Mouse (Mus musculus) gastrocnemius, postnatal 4 days (tissue): Measurements from ENCODE around the gene Wee2. TPM values are rescaled to one million over a fixed set of nuclear protein-coding genes. Genes with fewer than 3 reads are reported as not detected.

ENCODE experiments used
- DNase-seq, 2 experiments: peaks; one replicate each; pipeline ENCODE4 v3.0.0; 2021 to 2022; ENCODE audit warnings: low spot score in 2 of 2, mixed read lengths in 2 of 2
- total RNA-seq, 2 experiments: library from RNA; stranded (reverse); gene quantifications; 2 replicates each; pipeline ENCODE4 v1.2.3; 2021

Wee2 gene
- total RNA-seq, 2 experiments from 2014 or later, result not detected

DNA sequence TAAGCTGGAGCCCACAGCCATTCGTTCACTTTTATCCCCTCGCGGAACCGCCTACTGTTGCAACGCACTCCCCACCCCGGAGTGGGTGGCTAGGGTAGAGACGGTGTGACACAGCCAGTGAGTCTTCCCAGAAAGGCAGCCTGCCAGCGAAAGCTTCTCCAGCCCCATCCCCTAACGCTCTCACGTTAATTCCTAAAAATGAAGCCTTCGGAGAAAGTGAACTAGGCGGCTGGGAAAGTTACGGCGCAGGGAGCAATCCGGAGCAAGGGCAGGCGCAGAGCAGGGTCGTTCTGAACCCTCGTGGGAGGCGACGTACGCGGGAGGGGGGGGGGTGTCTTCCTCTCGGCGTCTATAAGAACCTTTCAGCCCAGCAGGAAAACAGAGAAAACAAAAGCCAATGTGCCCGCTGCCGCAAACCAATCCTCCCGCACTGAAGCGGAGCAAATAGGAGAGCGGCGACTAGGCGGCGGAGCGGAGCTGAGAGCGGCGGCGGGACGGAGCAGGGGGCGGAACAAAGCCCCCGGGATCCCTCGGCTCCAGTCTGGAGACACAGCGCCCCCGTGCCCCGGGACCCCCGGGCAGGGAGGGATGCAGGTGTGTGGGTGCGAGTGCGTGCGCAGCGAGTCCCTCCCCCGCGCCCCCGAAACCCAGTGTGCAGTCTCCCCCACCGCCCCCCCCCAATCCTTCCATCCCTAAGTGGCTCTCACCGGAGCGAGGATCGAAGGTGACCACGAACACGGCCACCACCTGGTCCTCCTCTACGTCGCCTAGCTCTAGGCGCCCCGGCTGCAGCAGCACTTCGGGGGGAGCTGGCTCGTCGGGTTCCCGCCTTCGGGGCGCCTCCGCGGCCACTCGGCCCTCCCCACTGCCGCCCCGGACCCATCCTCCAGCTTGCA, 3.5 kb upstream of the Wee2 start:
- peak in 1 of 2 experiments; percentile 31 for DNase-seq

GRCm38 (mm10) chr6:40436047-40436483, 2.8 kb upstream of the Wee2 start, which contains the start of gene E330009J07Rik:
TSS of gene E330009J07Rik (minus strand) at chr6:40436135.
- DNase-seq, result peak; percentile 66 to 79

- DNase-seq, result no peak
These were observed 843 bp downstream of the Wee2 start for GRCm38 (mm10) chr6:40439731-40440130.

DNA sequence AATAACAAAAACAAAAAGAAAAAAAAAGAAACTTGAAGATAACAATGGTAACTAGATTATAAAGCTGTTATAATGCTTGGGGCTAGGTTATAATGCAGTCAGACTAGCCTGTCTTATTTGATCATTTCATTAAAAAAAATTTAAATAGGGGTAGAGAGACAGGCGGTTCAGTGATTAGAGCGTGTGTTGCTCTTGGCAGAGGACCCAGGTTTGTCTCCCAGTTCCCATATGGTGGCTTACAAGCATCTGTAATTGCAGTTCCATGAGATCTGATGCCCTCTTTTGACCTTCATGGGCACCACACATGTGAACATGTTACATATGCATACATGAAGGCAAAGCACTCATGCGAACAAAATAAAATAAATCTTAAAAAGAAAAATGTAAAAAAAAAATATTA, 2.4 kb downstream of the Wee2 start:
- DNase-seq, result no peak

GRCm38 (mm10) chr6:40441755-40442154, 2.9 kb downstream of the Wee2 start:
- no peak for DNase-seq

DNA sequence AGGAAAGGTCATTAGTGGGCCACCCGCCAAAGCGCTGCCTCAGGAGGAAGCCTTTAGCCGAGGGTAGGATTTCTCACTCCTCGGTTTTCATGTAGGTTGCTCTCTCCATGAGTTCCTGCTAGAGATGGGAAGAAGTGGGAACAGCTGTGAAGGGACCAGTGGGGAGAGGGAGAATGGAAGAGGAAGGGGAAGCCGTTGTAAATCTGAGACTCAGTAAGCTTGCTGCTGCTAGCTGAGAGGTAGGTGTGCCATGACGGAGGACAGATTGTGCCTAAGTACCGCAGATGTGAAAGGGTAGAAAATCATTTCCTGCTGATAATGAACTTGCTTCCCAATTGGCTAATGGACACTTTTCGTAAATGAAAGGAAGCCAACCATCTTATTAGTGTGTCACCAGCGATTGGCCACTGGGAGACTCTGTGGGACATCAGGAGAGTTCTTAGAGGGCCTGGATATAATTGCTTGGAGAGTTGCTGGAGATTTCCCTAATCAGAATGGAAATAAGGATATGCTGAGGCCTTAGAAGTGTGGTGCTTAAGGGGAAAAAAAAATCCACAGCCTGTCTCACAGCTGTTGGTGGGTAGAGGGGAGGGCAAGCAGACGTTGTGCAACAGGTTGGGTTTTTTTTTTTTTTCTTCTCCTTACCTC, 4.5 kb downstream of the Wee2 start:
- no peak for DNase-seq

DNA sequence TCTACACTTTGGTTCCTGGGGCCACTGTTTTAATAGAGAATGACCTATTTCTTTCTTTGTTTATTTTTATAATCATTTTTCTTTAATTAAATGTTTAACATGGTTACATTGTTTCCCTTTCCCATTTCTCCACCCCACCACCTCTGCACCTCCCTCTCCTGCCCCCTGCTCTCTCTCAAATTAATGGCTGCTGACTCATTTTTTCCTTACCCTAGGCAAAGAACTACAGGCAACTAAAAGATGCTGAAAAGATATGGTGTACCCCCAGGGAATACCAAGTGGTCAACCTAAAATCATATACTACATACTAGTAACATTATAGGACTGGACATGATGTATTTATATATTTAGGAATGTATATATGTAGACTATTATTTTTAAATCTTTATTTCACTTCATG, 9.7 kb downstream of the Wee2 start:
- no peak for DNase-seq

DNA sequence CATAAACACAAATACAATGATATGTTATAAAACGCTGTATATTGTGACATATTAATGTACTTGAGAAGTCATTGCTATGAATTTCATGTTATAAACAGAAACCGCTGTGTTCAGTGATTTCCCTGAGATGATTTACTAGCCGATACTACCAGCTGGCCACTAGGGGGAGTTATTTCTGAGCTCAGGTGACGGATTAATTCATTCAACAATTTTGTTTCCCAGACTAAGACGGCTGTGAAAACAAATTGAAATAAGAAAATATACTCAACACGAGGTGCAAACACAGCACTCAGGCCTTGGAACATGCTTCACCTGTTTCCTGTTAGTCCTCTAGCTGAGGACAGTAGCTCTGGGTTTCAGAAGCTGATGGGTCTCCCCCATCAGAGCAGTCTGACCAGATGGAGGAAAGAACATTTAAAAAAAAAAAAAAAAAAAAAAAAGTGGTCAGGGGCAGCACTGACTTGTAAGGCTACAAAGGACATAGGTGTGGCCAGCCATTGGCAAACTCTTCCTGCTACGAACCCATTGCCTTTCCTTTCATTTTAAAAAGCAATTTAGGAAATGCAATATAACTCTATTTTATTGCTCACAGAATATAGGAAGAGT, 15.7 kb downstream of the Wee2 start:
- no peak for DNase-seq

- no peak for DNase-seq
These were observed 26.8 kb downstream of the Wee2 start for GRCm38 (mm10) chr6:40465710-40466109.

DNA sequence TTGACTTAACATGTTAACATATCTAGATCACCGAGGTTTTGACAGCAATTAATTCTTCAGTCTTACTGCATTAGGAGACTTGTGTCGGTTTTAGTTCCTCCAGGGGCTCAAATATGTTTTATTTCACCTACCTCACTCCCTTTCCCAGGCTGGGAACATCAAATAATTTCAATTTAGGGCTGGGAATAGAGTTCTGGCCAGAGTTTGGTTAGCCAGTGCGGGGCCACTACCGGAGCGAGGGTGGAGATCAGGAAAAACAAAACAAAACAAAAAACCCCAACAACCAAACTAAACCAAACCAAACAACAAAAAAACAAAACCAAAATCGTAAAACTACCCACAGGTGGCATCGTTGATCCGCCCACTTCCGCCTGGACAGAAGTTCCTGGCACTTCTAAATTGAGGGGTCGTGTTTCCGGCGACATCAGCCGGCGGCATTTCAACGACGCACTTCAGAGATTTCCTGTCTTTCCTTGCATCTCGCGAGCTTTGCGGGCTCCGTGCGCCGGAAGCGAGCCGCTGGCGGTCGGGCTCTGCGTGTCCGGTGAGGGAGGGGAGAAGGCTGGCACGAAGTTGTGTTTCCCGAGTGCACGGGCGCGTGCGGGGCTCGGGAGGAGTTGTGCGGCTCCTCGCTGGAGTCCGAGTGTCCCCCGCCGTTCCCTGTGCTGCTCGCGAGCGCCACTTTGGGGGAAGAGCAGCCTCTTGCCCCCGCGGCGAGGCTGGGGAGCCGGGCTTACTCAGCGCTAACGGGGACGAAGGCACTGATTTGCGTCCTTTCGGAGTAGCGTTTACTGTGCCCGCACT, 32.2 kb downstream of the Wee2 start, which contains the start of gene Ssbp1:
Gene Ssbp1, plus strand, starts transcription at position 437 of the 804 bp plus-strand sequence.
- DNase-seq, result peak; percentile 84 to 92

DNA sequence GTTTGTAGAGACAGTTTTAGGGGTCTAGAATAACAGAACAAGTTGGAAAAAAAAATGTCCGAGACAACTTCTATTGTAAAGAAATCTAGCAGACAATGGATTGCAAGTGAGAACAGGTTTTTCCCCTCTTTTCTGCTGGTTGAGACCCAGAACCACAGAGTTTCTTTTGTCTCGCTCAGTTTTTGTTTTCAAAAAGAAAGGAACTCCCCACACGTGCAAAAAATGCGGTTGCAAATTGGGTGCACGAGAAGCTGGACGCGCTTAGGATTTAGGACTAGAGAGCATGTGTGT, 32.8 kb downstream of the Wee2 start:
- DNase-seq, result no peak

DNA sequence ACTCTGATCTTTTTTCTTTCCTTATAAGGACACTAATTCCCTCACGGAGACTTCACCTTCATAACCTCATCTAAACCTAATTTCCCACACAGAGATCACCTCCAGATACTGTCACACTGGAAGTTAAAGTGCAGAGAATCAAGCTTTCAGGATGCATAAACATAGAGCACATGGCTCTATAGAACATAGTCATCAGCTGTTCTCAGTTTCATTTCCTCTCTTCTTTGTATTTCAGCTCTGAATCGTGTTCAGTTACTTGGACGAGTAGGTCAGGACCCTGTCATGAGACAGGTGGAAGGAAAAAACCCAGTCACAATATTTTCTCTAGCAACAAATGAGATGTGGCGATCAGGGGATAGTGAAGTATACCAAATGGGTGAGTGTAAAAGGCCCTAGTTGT, 37.2 kb downstream of the Wee2 start:
- no peak for DNase-seq

- no peak for DNase-seq
These were observed 40.8 kb downstream of the Wee2 start for GRCm38 (mm10) chr6:40479705-40480104.

DNA sequence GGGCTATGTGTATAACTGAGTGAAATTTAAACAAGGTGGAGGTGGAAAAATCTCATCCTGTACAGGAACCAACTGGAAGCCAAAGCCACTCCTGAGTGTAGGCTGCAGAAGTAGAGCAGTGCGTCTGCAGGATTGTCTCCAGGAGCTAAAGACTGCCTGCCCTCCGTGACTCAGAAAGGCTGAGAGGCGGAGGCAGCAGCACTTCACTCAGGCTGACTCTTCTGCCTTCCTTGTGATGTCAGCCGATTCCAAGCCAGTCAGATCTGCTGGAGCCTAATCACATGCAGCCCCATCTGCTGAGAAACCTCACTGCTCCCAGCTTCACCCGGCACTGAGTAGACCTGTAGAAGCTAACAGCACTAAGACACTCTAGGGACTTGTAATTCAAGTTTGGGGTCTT, 43.4 kb downstream of the Wee2 start:
- DNase-seq, result no peak

- DNase-seq, result no peak
These were observed 52.0 kb downstream of the Wee2 start, which contains the start of gene Tas2r137 for GRCm38 (mm10) chr6:40490933-40491332. TSS of gene Tas2r137 (plus strand) at chr6:40491233.

GRCm38 (mm10) chr6:40493229-40493628, 54.3 kb downstream of the Wee2 start, which contains the start of gene Tas2r108:
TSS of gene Tas2r108 (plus strand) at chr6:40493529.
- no peak for DNase-seq

Other genes with a start within 250 kb of the Wee2 start
- 10 to 100 TPM; 16.0 to 18.6 TPM for gene Agk, start 113.9 kb upstream of the Wee2 start, total RNA-seq
- gene E330009J07Rik, start 3.0 kb upstream of the Wee2 start, total RNA-seq, result 1 to 10 TPM; 3.9 to 5.4 TPM
- 10 to 100 TPM; 35.7 to 41.4 TPM for gene Ssbp1, start 32.3 kb downstream of the Wee2 start, total RNA-seq
- gene Tas2r137, start 52.1 kb downstream of the Wee2 start, total RNA-seq, result not detected
- gene Tas2r108, start 54.4 kb downstream of the Wee2 start, total RNA-seq, result not detected
- gene Prss37, start 80.4 kb downstream of the Wee2 start, total RNA-seq, result not detected
- gene Olfr461, start 116.0 kb downstream of the Wee2 start, total RNA-seq, result not detected
- not detected for gene Olfr460, start 130.4 kb downstream of the Wee2 start, total RNA-seq
- gene Clec5a, start 146.7 kb downstream of the Wee2 start, total RNA-seq, result under 1 TPM; 0.78 to 0.80 TPM
- gene Tas2r138, start 174.2 kb downstream of the Wee2 start, total RNA-seq, result not detected
- gene Mgam, start 189.7 kb downstream of the Wee2 start, total RNA-seq, result under 1 TPM; 0.27 to 0.60 TPM